Mouse (Mus musculus) kidney, embryonic 14.5 days (tissue): ENCODE data around the gene Rps8. TPM values are rescaled to one million over a fixed set of nuclear protein-coding genes. Genes with fewer than 3 reads are reported as not detected.

ENCODE experiments used
- ATAC-seq: fragments of 200-750 bp; cut with Nextera tagmentation; 2 replicates; pipeline ENCODE4 v1.8.0; 2017; ENCODE audit warnings: moderate number of reproducible peaks, mild to moderate bottlenecking, moderate TSS enrichment, moderate library complexity; ENCODE audit not compliant: low FRiP score, low TSS enrichment
- H3K27ac ChIP-seq: fragments of 300-500 bp; sonication (generic); 2 replicates; pipeline ENCODE4 v1.5.1; 2014; ENCODE audit warnings: low read depth, mild to moderate bottlenecking, low read length, moderate library complexity, mixed read lengths
- H3K27me3 ChIP-seq: fragments of 300-500 bp; sonication (generic); 2 replicates; pipeline ENCODE4 v1.6.1; 2014; ENCODE audit warnings: mild to moderate bottlenecking, low read length; ENCODE audit not compliant: control insufficient read depth, insufficient read depth
- H3K36me3 ChIP-seq: fragments of 300-500 bp; sonication (generic); 2 replicates; pipeline ENCODE4 v1.6.1; 2014; ENCODE audit warnings: low read length, mixed read lengths; ENCODE audit not compliant: control insufficient read depth, insufficient read depth
- H3K4me1 ChIP-seq: fragments of 300-500 bp; sonication (generic); 2 replicates; pipeline ENCODE4 v1.6.1; 2014; ENCODE audit warnings: low read length, mixed read lengths; ENCODE audit not compliant: control insufficient read depth, insufficient read depth
- H3K4me2 ChIP-seq: fragments of 300-500 bp; sonication (generic); replicated peaks from 2 replicates; pipeline ENCODE4 v1.6.1; 2014; ENCODE audit warnings: low read depth, mild to moderate bottlenecking, low read length
- H3K4me3 ChIP-seq: fragments of 300-500 bp; sonication (generic); 2 replicates; pipeline ENCODE4 v1.5.1; 2014; ENCODE audit warnings: mild to moderate bottlenecking, low read length
- H3K9ac ChIP-seq: fragments of 300-500 bp; sonication (generic); 2 replicates; pipeline ENCODE4 v1.6.1; 2014; ENCODE audit warnings: low read depth, mild to moderate bottlenecking, low read length, moderate library complexity
- H3K9me3 ChIP-seq: fragments of 300-500 bp; sonication (generic); 2 replicates; pipeline ENCODE4 v1.6.1; 2016; ENCODE audit warnings: low read length; ENCODE audit not compliant: control insufficient read depth
- WGBS: fragments of 180-500 bp; shearing (Covaris S2); extraction: QIAGEN DNeasy Blood & Tissue Kit; methylation state at CpG from one replicate; pipeline ENCODE4 v1.1.7; 2014; 5-methylcytosine and 5-hydroxymethylcytosine counted together
- polyA plus RNA-seq: library from polyadenylated mRNA; unstranded; fragments of >200 nt; fragmentation: Nextera tagmentation; extraction: Ambion mirVana; gene quantifications from 2 replicates; pipeline ENCODE4 v1.2.1, GENCODE M21; 2014

Rps8 gene
- polyA plus RNA-seq, 1 experiment from 2014 or later, result 1,419 TPM

DNA sequence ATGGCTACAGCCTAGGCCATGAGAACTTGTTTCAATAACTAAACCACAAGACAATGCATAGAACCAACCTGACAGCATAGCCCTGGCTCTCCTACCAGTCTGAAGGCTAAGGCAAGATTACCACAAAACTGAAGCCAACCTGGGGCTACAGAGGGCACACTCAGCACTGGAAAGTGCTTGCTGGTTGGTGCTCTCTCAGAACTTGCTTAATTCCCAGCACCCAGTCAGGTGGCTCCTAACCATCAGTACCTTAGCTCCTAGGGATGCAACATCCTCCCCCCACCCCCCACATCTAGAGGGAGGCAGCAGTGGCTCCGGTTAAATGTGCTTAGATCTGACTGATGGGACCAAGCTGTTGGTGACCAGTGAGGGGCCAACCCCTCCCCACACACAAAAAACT is 4.6 kb downstream of the Rps8 start:
- Histone ChIP-seq H3K9me3 (no peaks in the 10 kb centered on the region), H3K4me1 (peaks cover 18% of the 10 kb centered on the region; the same call in 1 of the 2 replicates), H3K36me3 (peaks cover 55% of the 10 kb centered on the region), H3K9ac (no peak overlapping the region), H3K27me3 (no peaks in the 10 kb centered on the region), H3K27ac (no peak overlapping the region), H3K4me2 (no peak overlapping the region), H3K4me3 (no peak overlapping the region)
- WGBS, result 62% methylated on average over 1 of the region's 1 CpGs
- ATAC-seq, result no peak

DNA sequence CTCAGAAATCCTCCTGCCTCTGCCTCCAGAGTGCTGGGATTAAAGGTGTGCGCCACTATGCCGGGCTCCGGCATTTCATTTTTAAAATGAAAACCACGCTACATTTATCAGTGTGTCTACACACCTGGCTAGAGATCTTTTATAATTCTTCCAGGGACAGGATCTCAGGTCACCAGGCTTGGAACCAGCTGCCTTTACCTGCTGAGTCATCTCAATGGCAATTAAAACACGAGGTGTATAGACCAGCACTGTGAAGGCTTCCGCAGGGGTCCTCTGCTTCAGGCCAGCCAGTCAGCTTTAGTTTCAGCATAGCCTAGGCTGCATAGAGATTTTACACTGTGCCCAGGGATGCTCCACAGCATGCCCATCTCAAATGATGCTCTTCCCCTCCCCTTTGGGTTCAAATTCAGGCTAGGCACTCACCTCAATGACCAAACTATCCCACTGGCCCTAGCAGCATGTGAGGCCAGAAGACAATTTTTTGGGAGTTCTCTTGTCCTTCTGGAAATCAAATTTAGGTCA is 5.8 kb downstream of the Rps8 start:
- Histone ChIP-seq H3K4me1 (peaks cover 18% of the 10 kb centered on the region; the same call in 1 of the 2 replicates), H3K9me3 (no peaks in the 10 kb centered on the region), H3K27me3 (no peaks in the 10 kb centered on the region), H3K36me3 (peaks cover 55% of the 10 kb centered on the region), H3K9ac (no peak overlapping the region), H3K4me3 (no peak overlapping the region), H3K27ac (no peak overlapping the region), H3K4me2 (no peak overlapping the region)
- WGBS, result 93% methylated on average over 6 of the region's 6 CpGs
- no peak for ATAC-seq

DNA sequence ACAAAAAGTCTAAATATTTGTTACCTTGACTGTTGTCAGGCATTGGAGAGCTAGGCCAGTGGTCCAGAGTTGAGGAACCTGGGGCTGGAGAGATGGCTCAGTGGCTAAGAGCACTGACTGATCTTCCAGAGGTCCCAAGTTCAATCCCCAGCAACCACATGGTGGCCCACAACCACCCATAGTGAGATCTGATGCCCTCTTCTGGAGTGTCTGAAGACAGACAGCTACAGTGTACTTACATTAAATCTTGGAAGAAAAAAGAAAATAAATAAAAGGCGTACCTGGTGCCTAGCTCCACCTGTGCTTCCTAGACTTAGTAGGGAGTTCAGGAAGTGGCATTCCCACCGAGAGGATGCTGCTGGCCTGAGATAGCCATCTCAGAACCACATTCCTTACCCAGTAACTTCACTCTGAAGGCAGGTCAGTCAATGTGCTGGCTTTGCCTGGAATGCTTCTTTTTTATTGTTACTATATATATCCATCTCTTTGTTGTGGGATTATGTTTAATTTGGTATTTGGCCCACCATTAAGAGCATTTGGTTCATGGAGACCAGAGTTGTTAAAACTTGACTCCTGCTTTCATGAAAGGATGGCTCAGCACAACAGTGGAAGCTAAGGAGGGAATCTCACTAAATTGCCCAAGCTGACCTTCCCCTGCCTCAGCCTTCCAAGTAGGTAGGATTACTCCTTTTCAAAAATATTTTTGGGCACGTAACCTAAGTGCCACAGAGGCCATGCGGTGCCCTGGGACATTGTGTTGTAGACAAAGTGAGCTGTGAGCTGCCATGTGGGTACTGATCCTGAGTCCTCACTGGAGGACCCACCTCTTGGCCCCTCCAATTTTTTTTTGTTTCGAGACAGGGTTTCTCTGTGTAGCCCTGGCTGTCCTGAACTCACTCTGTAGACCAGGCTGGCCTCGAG is 6.5 kb downstream of the Rps8 start:
- WGBS, result 79% methylated on average over 6 of the region's 6 CpGs
- peaks cover 17% of the 10 kb centered on the region; the same call in 1 of the 2 replicates for H3K4me1 ChIP-seq
- no peak overlapping the region for H3K9ac ChIP-seq
- no peak for ATAC-seq
- peaks cover 53% of the 10 kb centered on the region for H3K36me3 ChIP-seq
- no peak overlapping the region for H3K4me2 ChIP-seq
- H3K4me3 ChIP-seq, result no peak overlapping the region
- H3K9me3 ChIP-seq, result no peaks in the 10 kb centered on the region
- H3K27ac ChIP-seq, result no peak overlapping the region
- H3K27me3 ChIP-seq, result no peaks in the 10 kb centered on the region

DNA sequence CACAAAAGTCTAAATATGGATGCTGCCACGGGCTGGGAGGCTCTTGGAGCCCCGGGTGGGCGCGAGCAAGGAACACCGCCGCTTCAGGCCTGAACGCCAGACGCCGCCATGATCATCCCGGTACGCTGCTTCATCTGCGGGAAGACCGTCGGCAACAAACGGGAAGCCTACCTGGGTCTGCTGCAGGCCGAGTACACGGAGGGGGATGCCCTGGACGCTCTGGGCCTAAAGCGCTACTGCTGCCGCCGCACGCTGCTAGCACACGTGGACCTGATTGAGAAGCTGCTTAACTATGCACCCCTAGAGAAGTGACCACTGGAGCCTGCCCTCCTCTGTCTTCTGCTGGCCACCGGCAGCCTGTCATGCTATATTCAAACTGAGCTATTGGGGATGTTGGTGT is 7.2 kb downstream of the Rps8 start:
- Histone ChIP-seq H3K4me3 (no peak overlapping the region), H3K27me3 (no peaks in the 10 kb centered on the region), H3K4me1 (peaks cover 13% of the 10 kb centered on the region; the same call in 1 of the 2 replicates), H3K9me3 (no peaks in the 10 kb centered on the region), H3K27ac (no peak overlapping the region), H3K9ac (no peak overlapping the region), H3K4me2 (no peak overlapping the region), H3K36me3 (peaks cover 46% of the 10 kb centered on the region)
- no peak for ATAC-seq
- 73% methylated on average over 24 of the region's 24 CpGs for WGBS

DNA sequence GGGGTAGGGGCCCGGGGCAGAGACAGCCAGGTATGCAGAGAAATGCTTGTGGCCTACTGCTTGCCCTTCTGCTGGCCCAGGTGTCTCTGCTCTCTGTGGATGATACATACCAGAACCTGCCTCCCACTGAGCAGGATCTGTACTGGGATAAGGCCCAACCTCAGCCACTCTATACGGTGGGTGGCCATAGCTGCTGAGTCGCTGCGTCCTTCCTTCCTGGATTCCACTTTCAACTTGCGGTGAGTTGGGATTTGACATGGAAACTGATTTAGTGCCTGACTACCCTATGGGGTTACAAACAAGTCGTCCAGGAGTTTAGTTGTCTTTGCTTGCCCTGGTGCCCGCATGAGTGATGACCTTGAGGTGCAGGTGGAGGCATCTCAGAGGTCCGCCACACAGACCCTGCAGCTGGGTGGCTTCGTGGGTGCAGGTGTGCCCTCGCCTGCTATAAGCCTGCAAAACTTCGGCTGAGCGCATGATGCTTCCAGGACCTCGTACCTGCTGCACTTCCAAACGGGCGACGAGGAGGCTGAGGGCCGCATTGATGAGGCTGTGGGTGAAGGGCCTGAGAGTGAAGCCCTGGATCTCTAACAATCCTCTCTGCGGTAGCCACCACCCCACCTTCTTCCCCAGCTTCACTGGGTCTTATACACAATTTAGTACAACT is 7.9 kb downstream of the Rps8 start:
- Histone ChIP-seq H3K27me3 (no peaks in the 10 kb centered on the region), H3K4me2 (no peak overlapping the region), H3K4me1 (peaks cover 9% of the 10 kb centered on the region; the same call in 1 of the 2 replicates), H3K9ac (no peak overlapping the region), H3K9me3 (no peaks in the 10 kb centered on the region), H3K27ac (no peak overlapping the region), H3K36me3 (peaks cover 40% of the 10 kb centered on the region), H3K4me3 (no peak overlapping the region)
- ATAC-seq, result no peak
- 71% methylated on average over 18 of the region's 18 CpGs for WGBS

DNA sequence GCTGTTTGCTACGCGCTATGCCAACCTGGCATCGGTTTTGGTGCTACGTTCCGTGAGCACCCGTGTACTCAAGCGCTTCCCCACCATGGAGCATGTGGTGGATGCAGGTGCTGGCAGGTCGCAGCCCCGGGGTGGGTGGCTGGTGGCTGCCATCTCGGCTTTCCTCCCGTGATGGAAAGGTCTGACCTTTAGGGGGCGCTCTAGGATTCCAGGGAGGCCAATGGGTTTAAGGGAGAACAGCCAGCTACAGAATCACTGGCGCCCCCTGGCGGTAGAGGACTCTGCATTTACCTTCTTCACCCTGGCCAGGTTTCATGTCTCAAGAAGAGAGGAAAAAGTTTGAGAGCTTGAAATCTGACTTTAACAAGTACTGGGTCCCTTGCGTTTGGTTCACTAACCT is 9.9 kb downstream of the Rps8 start:
- Histone ChIP-seq H3K27ac (no peak overlapping the region), H3K4me3 (no peak overlapping the region), H3K4me1 (no peaks in the 10 kb centered on the region), H3K36me3 (peaks cover 21% of the 10 kb centered on the region), H3K27me3 (no peaks in the 10 kb centered on the region), H3K9me3 (no peaks in the 10 kb centered on the region), H3K9ac (no peak overlapping the region), H3K4me2 (no peak overlapping the region)
- ATAC-seq, result no peak
- WGBS, result 31% methylated on average over 15 of the region's 15 CpGs

DNA sequence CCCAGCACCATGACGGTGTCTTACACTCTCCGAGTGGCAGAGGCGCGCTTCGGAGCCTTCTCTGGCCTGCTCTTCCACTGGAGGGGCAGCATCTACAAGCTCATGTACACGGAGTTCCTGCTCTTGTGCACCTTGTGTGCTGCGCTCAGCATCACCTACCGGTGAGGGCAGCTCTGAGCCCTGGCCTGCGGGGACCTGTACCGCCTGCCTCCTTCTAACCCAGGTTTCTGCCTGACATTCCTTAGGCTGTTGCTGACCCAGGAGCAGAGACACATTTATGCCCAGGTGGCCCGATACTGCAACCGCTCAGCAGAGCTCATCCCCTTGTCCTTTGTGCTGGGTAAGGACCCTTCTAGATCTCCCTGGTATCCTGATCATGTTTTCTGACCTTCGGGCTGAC is 10.8 kb downstream of the Rps8 start:
- Histone ChIP-seq H3K27me3 (no peaks in the 10 kb centered on the region), H3K9ac (no peak overlapping the region), H3K9me3 (no peaks in the 10 kb centered on the region), H3K27ac (no peak overlapping the region), H3K4me3 (no peak overlapping the region), H3K4me1 (no peaks in the 10 kb centered on the region), H3K36me3 (peaks cover 12% of the 10 kb centered on the region), H3K4me2 (no peak overlapping the region)
- no peak for ATAC-seq
- 90% methylated on average over 13 of the region's 13 CpGs for WGBS

DNA sequence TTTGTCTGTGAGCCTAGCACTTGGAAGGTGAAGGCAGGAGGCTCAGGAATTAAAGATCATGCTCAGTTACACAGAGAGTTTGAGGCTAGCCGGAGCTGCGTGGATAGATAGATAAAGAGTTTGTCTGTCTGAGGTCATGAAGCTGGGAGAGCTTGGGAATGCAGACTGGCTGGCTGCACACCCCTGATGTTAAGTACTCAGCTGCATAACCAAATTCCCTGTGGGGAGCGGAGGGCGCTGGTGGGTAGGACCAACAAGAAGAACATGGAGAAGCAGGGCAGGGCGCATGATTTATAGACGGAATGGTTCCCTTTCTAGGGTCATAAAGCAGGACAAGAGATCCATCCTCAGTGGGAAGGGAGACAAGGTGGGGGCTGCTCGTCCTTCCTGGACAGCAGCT is 13.0 kb downstream of the Rps8 start:
- WGBS, result 34% methylated on average over 7 of the region's 7 CpGs
- H3K4me1 ChIP-seq, result no peaks in the 10 kb centered on the region
- no peaks in the 10 kb centered on the region for H3K27me3 ChIP-seq
- no peak overlapping the region for H3K4me2 ChIP-seq
- no peak overlapping the region for H3K9ac ChIP-seq
- no peak for ATAC-seq
- no peaks in the 10 kb centered on the region for H3K9me3 ChIP-seq
- H3K4me3 ChIP-seq, result no peak overlapping the region
- H3K36me3 ChIP-seq, result no peaks in the 10 kb centered on the region
- no peak overlapping the region for H3K27ac ChIP-seq

DNA sequence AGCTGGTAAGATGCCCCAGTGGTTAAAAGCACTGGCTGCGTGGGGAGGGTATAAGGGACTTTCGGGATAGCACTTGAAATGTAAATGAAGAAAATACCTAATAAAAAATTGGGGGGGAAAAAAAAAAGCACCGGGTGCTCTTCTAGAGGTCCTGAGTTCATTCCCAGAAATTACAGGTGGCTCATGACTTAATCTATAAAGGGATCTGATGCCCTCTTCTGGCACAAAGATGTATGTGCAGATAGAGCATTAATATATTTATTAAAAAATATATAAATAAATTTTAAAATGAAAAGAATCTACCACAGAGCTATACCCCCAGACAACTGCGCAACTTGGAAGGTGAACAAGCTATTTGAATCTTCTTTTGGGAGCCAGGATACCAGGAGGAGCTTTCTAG is 15.4 kb downstream of the Rps8 start:
- Histone ChIP-seq H3K4me3 (no peak overlapping the region), H3K9ac (no peak overlapping the region), H3K4me1 (0 out of 2 replicates have a peak, but pooled peaks cover 3% of the 10 kb centered on the region), H3K4me2 (no peak overlapping the region), H3K27me3 (no peaks in the 10 kb centered on the region), H3K27ac (no peak overlapping the region), H3K9me3 (no peaks in the 10 kb centered on the region), H3K36me3 (no peaks in the 10 kb centered on the region)
- whole genome bisulfite sequencing, result 42% methylated on average over 4 of the region's 4 CpGs
- ATAC-seq, result no peak
